Mouse (Mus musculus) neural tube, embryonic 12.5 days (tissue): ENCODE results near the gene Ilf2. TPM values are rescaled to one million over a fixed set of nuclear protein-coding genes. Genes with fewer than 3 reads are reported as not detected.

Source experiments
- ATAC-seq: fragments of 200-750 bp; cut with Nextera tagmentation; 2 replicates; pipeline ENCODE4 v1.8.0; 2017; ENCODE audit warnings: low read depth, mild to moderate bottlenecking, moderate TSS enrichment, moderate library complexity; ENCODE audit not compliant: low FRiP score
- H3K27ac ChIP-seq: fragments of 300-500 bp; sonication (generic); 2 replicates; pipeline ENCODE4 v1.5.1; 2016
- H3K27me3 ChIP-seq: fragments of 300-500 bp; sonication (generic); replicated peaks from 2 replicates; pipeline ENCODE4 v1.6.1; 2016; ENCODE audit warnings: mild to moderate bottlenecking
- H3K36me3 ChIP-seq: fragments of 300-500 bp; sonication (generic); 2 replicates; pipeline ENCODE4 v1.6.1; 2016; ENCODE audit warnings: mild to moderate bottlenecking
- H3K4me1 ChIP-seq: fragments of 300-500 bp; sonication (generic); 2 replicates; pipeline ENCODE4 v1.6.1; 2016
- H3K4me2 ChIP-seq: fragments of 300-500 bp; sonication (generic); replicated peaks from 2 replicates; pipeline ENCODE4 v1.6.1; 2016; ENCODE audit warnings: mild to moderate bottlenecking
- H3K4me3 ChIP-seq: fragments of 300-500 bp; sonication (generic); 2 replicates; pipeline ENCODE4 v1.5.1; 2016
- H3K9ac ChIP-seq: fragments of 300-500 bp; sonication (generic); 2 replicates; pipeline ENCODE4 v1.6.1; 2016; ENCODE audit warnings: mild to moderate bottlenecking
- H3K9me3 ChIP-seq: fragments of 300-500 bp; sonication (generic); 2 replicates; pipeline ENCODE4 v1.6.1; 2016; ENCODE audit warnings: mild to moderate bottlenecking
- WGBS: fragments of 180-500 bp; shearing (Covaris S2); methylation state at CpG from one replicate; pipeline ENCODE4 v1.1.7; 2016; 5-methylcytosine and 5-hydroxymethylcytosine counted together
- polyA plus RNA-seq: library from polyadenylated mRNA; unstranded; fragments of >200 nt; fragmentation: Nextera tagmentation; extraction: Ambion mirVana; gene quantifications from 2 replicates; pipeline ENCODE4 v1.2.1, GENCODE M21; 2016

Ilf2 gene
- polyA plus RNA-seq, 1 experiment from 2014 or later: 322 TPM

DNA sequence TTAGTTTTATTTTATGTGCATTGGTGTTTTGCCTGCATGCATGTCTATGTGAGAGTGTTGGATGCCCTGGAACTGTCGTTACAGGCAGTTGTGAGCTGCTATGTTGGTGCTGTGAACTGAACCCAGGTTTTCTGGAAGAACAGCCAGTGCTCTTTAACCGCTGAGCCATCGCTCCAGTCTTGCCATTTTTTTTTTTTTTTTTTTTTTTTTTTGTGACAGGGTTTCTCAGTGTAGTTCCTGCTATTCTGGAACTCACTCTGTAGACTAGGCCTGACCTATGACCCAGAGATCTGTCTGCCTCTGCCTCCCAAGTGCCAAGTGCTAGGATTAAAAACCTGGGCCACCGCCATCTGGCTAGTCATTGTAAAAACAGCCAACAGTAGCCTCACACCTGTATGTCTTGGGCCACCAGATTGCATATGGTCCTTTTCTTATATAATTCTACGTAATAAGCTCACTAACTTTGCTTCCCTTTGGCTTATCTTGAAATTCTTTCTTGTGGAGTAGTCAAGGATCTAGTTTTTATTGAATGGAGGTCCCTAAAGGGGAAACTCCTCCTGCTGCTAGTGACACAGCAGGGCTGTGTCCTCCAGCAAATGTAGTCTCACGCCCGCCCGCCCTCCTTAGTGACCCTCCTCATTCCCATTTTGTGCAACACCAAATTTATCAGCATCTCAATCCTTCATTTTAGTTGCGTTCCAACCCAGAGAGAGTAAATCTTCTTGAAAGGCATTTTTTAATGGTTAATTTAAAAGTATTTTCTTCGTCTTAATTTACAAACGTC lies 30.3 kb upstream of the Ilf2 start:
- H3K27me3 ChIP-seq: no peaks in the 10 kb centered on the region
- no peaks in the 10 kb centered on the region for H3K36me3 ChIP-seq
- H3K4me2 ChIP-seq: peak overlapping the region; percentile 62; the same call in 1 of the 2 replicates
- ATAC-seq: no peak
- H3K4me1 ChIP-seq: peaks cover 12% of the 10 kb centered on the region
- H3K9ac ChIP-seq: no peak overlapping the region
- no peak overlapping the region for H3K27ac ChIP-seq
- H3K4me3 ChIP-seq: no peak overlapping the region
- 66% methylated on average over 11 of the region's 11 CpGs for WGBS
- no peaks in the 10 kb centered on the region for H3K9me3 ChIP-seq

- Histone ChIP-seq H3K4me1 (peaks cover 12% of the 10 kb centered on the region), H3K27ac (peak overlapping the region; percentile 53), H3K4me2 (peak overlapping the region; percentile 62), H3K27me3 (no peaks in the 10 kb centered on the region), H3K4me3 (peak overlapping the region; percentile 24), H3K9me3 (no peaks in the 10 kb centered on the region), H3K36me3 (no peaks in the 10 kb centered on the region), H3K9ac (peak overlapping the region; percentile 40)
- WGBS: under 1% methylated on average over 17 of the region's 17 CpGs
- peak; percentile 93 for ATAC-seq
Observed at GRCm38 (mm10) chr3:90446389-90447122, 29.4 kb upstream of the Ilf2 start.

DNA sequence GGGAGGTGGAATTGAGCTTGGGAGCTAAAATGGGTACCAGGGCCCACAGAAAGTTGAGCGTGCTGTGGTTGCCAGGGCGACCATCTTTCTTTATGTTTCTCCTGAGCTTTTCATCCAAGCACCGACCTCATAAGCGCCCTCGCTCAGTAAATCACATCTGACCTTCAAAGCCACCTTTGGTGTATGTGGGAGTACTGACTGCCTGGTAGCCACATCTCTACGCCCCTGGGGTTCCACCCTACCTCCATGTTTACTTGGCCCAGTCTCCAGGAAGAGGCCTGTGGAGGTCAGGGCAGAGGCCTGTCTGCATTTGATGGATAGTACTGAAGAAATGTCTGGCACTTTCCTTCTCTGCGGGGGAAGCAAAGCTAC lies 28.8 kb upstream of the Ilf2 start:
- H3K4me1 ChIP-seq: peaks cover 12% of the 10 kb centered on the region
- ATAC-seq: peak; percentile 38
- no peaks in the 10 kb centered on the region for H3K36me3 ChIP-seq
- peak overlapping the region; percentile 24 for H3K4me3 ChIP-seq
- H3K27ac ChIP-seq: peak overlapping the region; percentile 53
- H3K4me2 ChIP-seq: peak overlapping the region; percentile 62
- H3K9me3 ChIP-seq: no peaks in the 10 kb centered on the region
- H3K9ac ChIP-seq: 0 out of 2 replicates have a peak overlapping the region, but pooled peaks have one; percentile 40
- WGBS: 27% methylated on average over 7 of the region's 7 CpGs
- no peaks in the 10 kb centered on the region for H3K27me3 ChIP-seq

DNA sequence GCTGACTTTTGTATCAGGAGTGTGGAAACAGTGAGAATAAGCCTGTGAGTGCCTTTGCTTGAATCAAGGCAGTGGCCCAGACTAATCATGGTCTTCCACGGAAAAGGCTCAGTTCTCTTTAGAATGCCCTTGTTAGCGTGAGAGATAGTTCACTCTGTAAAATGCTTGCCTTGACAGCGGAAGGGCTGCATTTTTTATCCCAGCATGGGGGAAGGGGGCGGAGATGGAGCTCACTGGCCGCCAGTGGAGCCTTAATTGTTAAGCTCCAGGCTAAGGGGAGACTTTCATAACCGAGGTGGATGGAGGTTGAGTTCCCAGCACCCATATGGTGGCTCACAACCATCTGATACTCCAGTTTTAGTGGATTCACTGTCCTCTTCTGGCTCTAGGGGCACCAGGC lies 27.3 kb upstream of the Ilf2 start:
- no peak for ATAC-seq
- Histone ChIP-seq H3K4me1 (peaks cover 12% of the 10 kb centered on the region), H3K4me3 (no peak overlapping the region), H3K36me3 (no peaks in the 10 kb centered on the region), H3K9ac (no peak overlapping the region), H3K4me2 (no peak overlapping the region), H3K9me3 (no peaks in the 10 kb centered on the region), H3K27ac (no peak overlapping the region), H3K27me3 (no peaks in the 10 kb centered on the region)
- 22% methylated on average over 6 of the region's 6 CpGs for WGBS

GRCm38 (mm10) chr3:90450874-90451273 lies 25.1 kb upstream of the Ilf2 start:
- peak overlapping the region; percentile 18; the same call in 1 of the 2 replicates for H3K4me2 ChIP-seq
- H3K9me3 ChIP-seq: no peaks in the 10 kb centered on the region
- peaks cover 12% of the 10 kb centered on the region for H3K4me1 ChIP-seq
- no peak overlapping the region for H3K27ac ChIP-seq
- no peak overlapping the region for H3K4me3 ChIP-seq
- WGBS: 35% methylated on average over 12 of the region's 12 CpGs
- H3K36me3 ChIP-seq: no peaks in the 10 kb centered on the region
- no peak overlapping the region for H3K9ac ChIP-seq
- no peaks in the 10 kb centered on the region for H3K27me3 ChIP-seq
- no peak for ATAC-seq

GRCm38 (mm10) chr3:90451396-90452095 lies 24.4 kb upstream of the Ilf2 start:
- no peak for ATAC-seq
- H3K27me3 ChIP-seq: no peaks in the 10 kb centered on the region
- H3K4me3 ChIP-seq: no peak overlapping the region
- no peaks in the 10 kb centered on the region for H3K9me3 ChIP-seq
- H3K9ac ChIP-seq: no peak overlapping the region
- no peaks in the 10 kb centered on the region for H3K36me3 ChIP-seq
- peaks cover 8% of the 10 kb centered on the region for H3K4me1 ChIP-seq
- 66% methylated on average over 10 of the region's 10 CpGs for WGBS
- H3K27ac ChIP-seq: no peak overlapping the region
- no peak overlapping the region for H3K4me2 ChIP-seq

DNA sequence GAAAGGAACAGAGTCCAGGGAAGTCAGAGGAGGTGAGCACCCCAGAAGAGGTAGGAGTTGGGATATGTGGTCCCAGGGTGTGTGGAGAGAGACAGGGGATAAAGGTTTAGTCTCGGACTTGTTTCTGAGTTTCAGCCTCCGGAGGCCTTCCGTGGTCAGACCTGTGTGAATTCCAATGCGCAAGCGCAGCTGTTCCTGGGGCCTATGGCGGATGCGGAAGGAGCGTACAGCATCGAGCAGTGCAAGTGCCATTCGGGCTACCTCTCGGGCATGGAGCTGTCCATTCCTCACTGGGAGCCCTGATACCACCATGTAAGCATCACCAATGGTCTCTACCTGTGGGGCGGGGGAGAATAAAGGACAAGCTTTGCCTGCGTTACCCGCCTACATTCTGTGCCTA lies 21.0 kb upstream of the Ilf2 start:
- no peaks in the 10 kb centered on the region for H3K9me3 ChIP-seq
- no peaks in the 10 kb centered on the region for H3K27me3 ChIP-seq
- H3K4me1 ChIP-seq: no peaks in the 10 kb centered on the region
- H3K4me2 ChIP-seq: no peak overlapping the region
- H3K36me3 ChIP-seq: no peaks in the 10 kb centered on the region
- 90% methylated on average over 14 of the region's 14 CpGs for WGBS
- H3K4me3 ChIP-seq: no peak overlapping the region
- H3K27ac ChIP-seq: no peak overlapping the region
- H3K9ac ChIP-seq: no peak overlapping the region
- ATAC-seq: no peak

GRCm38 (mm10) chr3:90459727-90460126 lies 16.2 kb upstream of the Ilf2 start:
- H3K27me3 ChIP-seq: peaks cover 33% of the 10 kb centered on the region
- no peak overlapping the region for H3K4me3 ChIP-seq
- H3K9ac ChIP-seq: 0 out of 2 replicates have a peak overlapping the region, but pooled peaks have one; percentile 3
- 86% methylated on average over 9 of the region's 9 CpGs for WGBS
- H3K36me3 ChIP-seq: no peaks in the 10 kb centered on the region
- no peak for ATAC-seq
- H3K9me3 ChIP-seq: no peaks in the 10 kb centered on the region
- H3K4me1 ChIP-seq: no peaks in the 10 kb centered on the region
- H3K27ac ChIP-seq: no peak overlapping the region
- no peak overlapping the region for H3K4me2 ChIP-seq

DNA sequence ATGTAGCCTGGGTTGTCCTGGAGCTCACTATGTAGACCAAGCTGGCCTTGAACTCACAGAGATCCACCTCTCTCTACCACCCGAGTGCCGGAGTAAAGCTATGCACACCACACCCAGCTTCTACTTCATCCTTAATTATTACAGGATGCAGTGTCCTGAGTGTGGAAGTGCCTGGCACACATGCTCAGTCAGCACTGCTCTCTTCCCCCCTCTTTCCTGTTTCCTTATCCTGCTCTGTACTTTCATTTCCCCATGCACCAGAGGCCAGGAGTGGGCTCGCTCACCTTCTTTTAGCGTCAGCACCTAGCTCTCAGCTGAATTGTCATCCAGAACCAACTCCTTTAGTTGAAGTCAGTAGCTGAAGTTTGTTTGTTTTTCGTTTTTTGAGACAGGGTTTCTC lies 15.6 kb upstream of the Ilf2 start:
- Histone ChIP-seq H3K36me3 (no peaks in the 10 kb centered on the region), H3K27me3 (peaks cover 39% of the 10 kb centered on the region), H3K27ac (no peak overlapping the region), H3K4me2 (no peak overlapping the region), H3K4me1 (peaks cover 5% of the 10 kb centered on the region; the same call in 1 of the 2 replicates), H3K9me3 (no peaks in the 10 kb centered on the region), H3K9ac (no peak overlapping the region), H3K4me3 (no peak overlapping the region)
- ATAC-seq: no peak
- WGBS: 81% methylated on average over 5 of the region's 5 CpGs

DNA sequence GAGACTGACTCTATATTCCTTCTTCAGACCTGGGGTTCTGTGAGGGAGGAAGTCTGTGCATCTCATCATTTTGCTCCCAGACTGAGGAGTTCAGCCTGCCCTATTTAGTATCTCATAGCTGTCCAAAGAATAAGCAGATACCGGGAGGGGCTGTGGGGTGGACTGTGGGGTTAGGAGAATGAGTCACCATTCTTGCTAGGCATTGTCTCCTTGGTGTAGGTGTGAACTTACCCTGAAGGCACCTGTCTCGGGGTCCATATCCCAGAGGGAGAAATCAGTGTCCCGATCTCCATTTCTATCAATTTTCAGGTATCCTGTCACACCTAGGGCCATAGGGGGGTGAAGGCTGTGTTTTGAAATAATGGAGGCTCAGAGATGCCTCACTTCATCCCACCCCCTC lies 14.0 kb upstream of the Ilf2 start:
- Histone ChIP-seq H3K4me2 (no peak overlapping the region), H3K4me1 (peaks cover 12% of the 10 kb centered on the region; the same call in 1 of the 2 replicates), H3K9ac (no peak overlapping the region), H3K27ac (no peak overlapping the region), H3K36me3 (no peaks in the 10 kb centered on the region), H3K9me3 (no peaks in the 10 kb centered on the region), H3K4me3 (no peak overlapping the region), H3K27me3 (peaks cover 47% of the 10 kb centered on the region)
- no peak for ATAC-seq
- WGBS: 88% methylated on average over 3 of the region's 3 CpGs

DNA sequence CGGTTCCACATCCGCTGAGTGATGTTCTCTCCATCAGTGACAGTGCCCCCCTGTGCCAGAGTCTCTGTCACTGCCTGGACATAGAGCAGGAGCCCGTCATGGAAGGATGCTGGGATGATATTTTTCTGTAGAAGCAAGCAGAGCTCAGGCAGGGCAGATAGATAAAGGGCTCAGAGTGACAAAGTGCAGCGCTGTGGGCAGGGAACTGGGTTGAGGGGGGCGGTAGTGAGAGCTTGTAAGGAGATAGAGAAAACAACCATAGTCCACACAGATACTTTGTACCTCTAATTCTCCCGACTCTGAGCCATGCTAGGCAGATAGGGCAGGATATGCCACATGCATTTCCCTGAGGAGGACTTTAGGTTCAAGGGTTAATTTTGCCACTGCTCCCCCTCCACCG lies 13.3 kb upstream of the Ilf2 start:
- no peak overlapping the region for H3K4me2 ChIP-seq
- H3K9ac ChIP-seq: no peak overlapping the region
- ATAC-seq: no peak
- peaks cover 12% of the 10 kb centered on the region; the same call in 1 of the 2 replicates for H3K4me1 ChIP-seq
- 29% methylated on average over 7 of the region's 7 CpGs for WGBS
- no peak overlapping the region for H3K27ac ChIP-seq
- peaks cover 47% of the 10 kb centered on the region for H3K27me3 ChIP-seq
- H3K36me3 ChIP-seq: no peaks in the 10 kb centered on the region
- H3K9me3 ChIP-seq: no peaks in the 10 kb centered on the region
- H3K4me3 ChIP-seq: no peak overlapping the region

DNA sequence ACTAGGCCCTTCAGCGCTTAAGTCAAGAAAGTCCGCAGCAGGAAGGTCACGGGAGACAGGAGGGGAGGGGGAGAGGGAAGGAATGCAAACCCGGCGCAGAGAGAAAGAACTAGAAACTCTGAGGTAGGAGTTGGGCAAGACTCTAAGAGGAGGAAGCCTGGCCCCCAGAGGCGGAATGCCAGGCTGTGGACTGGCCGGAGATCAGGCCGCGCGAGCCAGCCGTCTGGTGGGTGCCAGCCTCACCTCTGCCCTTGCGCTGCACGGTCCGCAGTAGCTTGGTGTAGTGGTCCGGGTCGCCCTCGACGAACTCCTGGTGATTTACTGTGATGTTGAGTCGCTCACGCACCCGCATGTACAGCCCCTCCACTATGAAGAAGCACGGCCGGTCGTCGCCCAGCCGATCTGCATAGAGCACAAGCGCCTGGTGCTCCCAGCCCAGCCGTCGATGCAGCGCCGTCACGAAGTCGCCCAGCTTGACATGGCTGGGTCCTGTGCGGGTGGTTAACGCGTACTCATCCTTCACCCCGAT lies 11.3 kb upstream of the Ilf2 start:
- no peaks in the 10 kb centered on the region for H3K9me3 ChIP-seq
- H3K4me2 ChIP-seq: peak overlapping the region; percentile 69
- peaks cover 47% of the 10 kb centered on the region for H3K27me3 ChIP-seq
- no peak overlapping the region for H3K27ac ChIP-seq
- no peaks in the 10 kb centered on the region for H3K36me3 ChIP-seq
- peak overlapping the region; percentile 48 for H3K4me3 ChIP-seq
- H3K9ac ChIP-seq: 0 out of 2 replicates have a peak overlapping the region, but pooled peaks have one; percentile 56
- H3K4me1 ChIP-seq: peaks cover 12% of the 10 kb centered on the region; the same call in 1 of the 2 replicates
- WGBS: 9% methylated on average over 37 of the region's 37 CpGs
- ATAC-seq: peak; percentile 12
